Mouse (Mus musculus) heart, embryonic 14.5 days (tissue): ENCODE results near the gene Tmem14c. TPM values are rescaled to one million over a fixed set of nuclear protein-coding genes. Genes with fewer than 3 reads are reported as not detected.

Source experiments
- ATAC-seq: fragments of 200-750 bp; cut with Nextera tagmentation; 2 replicates; pipeline ENCODE4 v1.8.0; 2017; ENCODE audit warnings: low read depth, moderate TSS enrichment; ENCODE audit not compliant: insufficient number of reproducible peaks, insufficient read depth, low FRiP score
- H3K27ac ChIP-seq, 2 experiments: fragments of 200-500 bp in 1 of 2; fragments of 300-500 bp in 1 of 2; sonication (generic) in 1 of 2; replicated peaks in 1 of 2; 2 replicates each; pipeline ENCODE4 v1.5.1; 2012 to 2014; ENCODE audit warnings: low read depth in 2 of 2, low read length in 2 of 2, control low read depth in 1 of 2, mild to moderate bottlenecking in 1 of 2, mixed read lengths in 1 of 2; ENCODE audit not compliant: control insufficient read depth in 1 of 2, insufficient read depth in 1 of 2
- H3K27me3 ChIP-seq: fragments of 300-500 bp; sonication (generic); 2 replicates; pipeline ENCODE4 v1.6.1; 2014; ENCODE audit warnings: mild to moderate bottlenecking, low read length, control low read depth; ENCODE audit not compliant: control insufficient read depth, insufficient read depth
- H3K36me3 ChIP-seq: fragments of 300-500 bp; sonication (generic); 2 replicates; pipeline ENCODE4 v1.6.1; 2014; ENCODE audit warnings: mild to moderate bottlenecking, control low read depth, low read length, mixed read lengths; ENCODE audit not compliant: control insufficient read depth, insufficient read depth
- H3K4me1 ChIP-seq, 2 experiments: fragments of 200-500 bp in 1 of 2; fragments of 300-500 bp in 1 of 2; sonication (generic) in 1 of 2; 2 replicates each; pipeline ENCODE4 v1.6.1; 2012 to 2014; ENCODE audit warnings: low read length in 2 of 2, control low read depth in 1 of 2, mixed read lengths in 1 of 2; ENCODE audit not compliant: control insufficient read depth in 2 of 2, insufficient read depth in 2 of 2
- H3K4me2 ChIP-seq: fragments of 300-500 bp; sonication (generic); 2 replicates; pipeline ENCODE4 v1.6.1; 2014; ENCODE audit warnings: mild to moderate bottlenecking, low read length
- H3K4me3 ChIP-seq, 2 experiments: fragments of 200-500 bp in 1 of 2; fragments of 300-500 bp in 1 of 2; sonication (generic) in 1 of 2; 2 replicates each; pipeline ENCODE4 v1.5.1; 2012 to 2014; ENCODE audit warnings: low read length in 2 of 2, mild to moderate bottlenecking in 2 of 2, control low read depth in 1 of 2, low read depth in 1 of 2, moderate library complexity in 1 of 2; ENCODE audit not compliant: control insufficient read depth in 1 of 2, insufficient read depth in 1 of 2
- H3K9ac ChIP-seq: fragments of 300-500 bp; sonication (generic); 2 replicates; pipeline ENCODE4 v1.6.1; 2014; ENCODE audit warnings: mild to moderate bottlenecking, low read length
- H3K9me3 ChIP-seq: fragments of 300-500 bp; sonication (generic); 2 replicates; pipeline ENCODE4 v1.6.1; 2016; ENCODE audit warnings: low read length, control low read depth; ENCODE audit not compliant: control insufficient read depth
- WGBS: fragments of 180-500 bp; shearing (Covaris S2); extraction: QIAGEN DNeasy Blood & Tissue Kit; methylation state at CpG from one replicate; pipeline ENCODE4 v1.1.7; 2014; 5-methylcytosine and 5-hydroxymethylcytosine counted together
- polyA plus RNA-seq: library from polyadenylated mRNA; unstranded; fragments of >200 nt; fragmentation: Nextera tagmentation; extraction: Ambion mirVana; gene quantifications from 2 replicates; pipeline ENCODE4 v1.2.1, GENCODE M21; 2014

Gene Tmem14c
- polyA plus RNA-seq, 1 experiment from 2014 or later: 245 TPM

GRCm38 (mm10) chr13:41008946-41009345 lies 7.1 kb upstream of the Tmem14c start:
- H3K27ac ChIP-seq: no peak overlapping the region

GRCm38 (mm10) chr13:41016797-41017405 lies 809 bp downstream of the Tmem14c start:
- Histone ChIP-seq H3K9ac (peak overlapping the region; percentile 84), H3K27ac (peak overlapping the region; percentile 80 to 85), H3K4me3 (peak overlapping the region; percentile 55 to 66), H3K4me2 (peak overlapping the region; percentile 87), H3K27me3 (no peaks in the 10 kb centered on the region), H3K4me1 (peaks cover 11 to 21% of the 10 kb centered on the region in 2 experiments), H3K36me3 (peaks cover 66% of the 10 kb centered on the region), H3K9me3 (no peaks in the 10 kb centered on the region)
- ATAC-seq: no peak
- 43% methylated on average over 12 of the region's 12 CpGs for WGBS

More at GRCm38 (mm10) chr13:41008946-41009345, 7.1 kb upstream of the Tmem14c start:
- Histone ChIP-seq H3K4me2 (no peak overlapping the region), H3K4me1 (no peaks in the 10 kb centered on the region), H3K27me3 (no peaks in the 10 kb centered on the region), H3K9me3 (no peaks in the 10 kb centered on the region), H3K9ac (no peak overlapping the region), H3K4me3 (no peak overlapping the region), H3K36me3 (peaks cover 93% of the 10 kb centered on the region)
- WGBS: 73% methylated on average over 8 of the region's 8 CpGs
- ATAC-seq: no peak

GRCm38 (mm10) chr13:41017832-41018231 lies 1.7 kb downstream of the Tmem14c start:
- Histone ChIP-seq H3K36me3 (peaks cover 66% of the 10 kb centered on the region), H3K4me3 (no peak overlapping the region; a peak in 1 of 4 replicates), H3K4me2 (peak overlapping the region; percentile 87), H3K9ac (no peak overlapping the region), H3K27me3 (no peaks in the 10 kb centered on the region), H3K4me1 (peaks cover 11 to 21% of the 10 kb centered on the region in 2 experiments), H3K27ac (no peak overlapping the region), H3K9me3 (no peaks in the 10 kb centered on the region)
- WGBS: 56% methylated on average over 4 of the region's 4 CpGs
- ATAC-seq: no peak

GRCm38 (mm10) chr13:41018236-41018635 lies 2.1 kb downstream of the Tmem14c start:
- Histone ChIP-seq H3K9me3 (no peaks in the 10 kb centered on the region), H3K9ac (no peak overlapping the region), H3K27ac (no peak overlapping the region), H3K4me2 (no peak overlapping the region), H3K36me3 (peaks cover 65% of the 10 kb centered on the region), H3K4me3 (no peak overlapping the region), H3K27me3 (no peaks in the 10 kb centered on the region), H3K4me1 (peaks cover 11 to 21% of the 10 kb centered on the region in 2 experiments)
- 89% methylated on average over 9 of the region's 9 CpGs for WGBS
- no peak for ATAC-seq

GRCm38 (mm10) chr13:41018756-41019591 lies 2.9 kb downstream of the Tmem14c start:
- no peaks in the 10 kb centered on the region for H3K9me3 ChIP-seq
- H3K27ac ChIP-seq: no peak overlapping the region
- no peak overlapping the region for H3K9ac ChIP-seq
- H3K4me2 ChIP-seq: no peak overlapping the region
- ATAC-seq: no peak
- H3K27me3 ChIP-seq: no peaks in the 10 kb centered on the region
- H3K4me1 ChIP-seq: peaks cover 11 to 21% of the 10 kb centered on the region in 2 experiments
- no peak overlapping the region for H3K4me3 ChIP-seq
- peaks cover 67% of the 10 kb centered on the region for H3K36me3 ChIP-seq
- WGBS: 89% methylated on average over 13 of the region's 13 CpGs

GRCm38 (mm10) chr13:41020494-41020893 lies 4.4 kb downstream of the Tmem14c start:
- Histone ChIP-seq H3K27me3 (no peaks in the 10 kb centered on the region), H3K4me3 (no peak overlapping the region), H3K4me2 (no peak overlapping the region), H3K9ac (no peak overlapping the region), H3K36me3 (peaks cover 59% of the 10 kb centered on the region), H3K9me3 (no peaks in the 10 kb centered on the region), H3K27ac (no peak overlapping the region), H3K4me1 (peaks cover 11 to 20% of the 10 kb centered on the region in 2 experiments)
- WGBS: 14% methylated on average over 7 of the region's 7 CpGs
- no peak for ATAC-seq

GRCm38 (mm10) chr13:41021607-41022006 lies 5.5 kb downstream of the Tmem14c start:
- ATAC-seq: no peak
- H3K4me3 ChIP-seq: no peak overlapping the region
- WGBS: 87% methylated on average over 6 of the region's 6 CpGs
- no peak overlapping the region for H3K4me2 ChIP-seq
- no peaks in the 10 kb centered on the region for H3K27me3 ChIP-seq
- peaks cover 11 to 17% of the 10 kb centered on the region in 2 experiments for H3K4me1 ChIP-seq
- H3K9ac ChIP-seq: no peak overlapping the region
- peaks cover 59% of the 10 kb centered on the region for H3K36me3 ChIP-seq
- no peak overlapping the region for H3K27ac ChIP-seq
- no peaks in the 10 kb centered on the region for H3K9me3 ChIP-seq
